Mouse (Mus musculus) bone marrow, adult 2 months (tissue): Measurements from ENCODE around the gene 1810055G02Rik.

Experiments used
- CTCF ChIP-seq: fragments of 200-500 bp; IDR thresholded peaks from 2 replicates; pipeline ENCODE4 v1.5.1; 2011; ENCODE audit warnings: low read length, control low read depth; ENCODE audit not compliant: control insufficient read depth, insufficient read depth
- POLR2A ChIP-seq: fragments of 200-500 bp; IDR thresholded peaks from 2 replicates; pipeline ENCODE4 v1.6.1; 2011; ENCODE audit warnings: low read depth, mild to moderate bottlenecking, control low read depth, low read length, borderline replicate concordance; ENCODE audit not compliant: control insufficient read depth

GRCm38 (mm10) chr19:3692414-3693145 lies 15.5 kb upstream of the 1810055G02Rik start:
- TF ChIP-seq CTCF (no peak), POLR2A (no peak)
